Mouse (Mus musculus) hindbrain, embryonic 14.5 days (tissue): ENCODE measurements at regions not wholly inside any gene's neighbourhood (a gene's known extent, or its start where the extent isn't known, plus 50 kb on each side); places are given as distances from the start of the nearest gene placed in this dataset.

Source experiments
- ATAC-seq: fragments of 200-750 bp; cut with Nextera tagmentation; 2 replicates; pipeline ENCODE4 v1.8.0; 2017; ENCODE audit warnings: moderate number of reproducible peaks, mild to moderate bottlenecking, moderate TSS enrichment, moderate library complexity; ENCODE audit not compliant: low FRiP score
- DNase-seq: peaks from one replicate; pipeline ENCODE4 v3.0.0-alpha.2; 2015; ENCODE audit warnings: low spot score
- H3K27ac ChIP-seq: fragments of 300-500 bp; sonication (generic); 2 replicates; pipeline ENCODE4 v1.5.1; 2014; ENCODE audit warnings: mild to moderate bottlenecking, moderate library complexity
- H3K27me3 ChIP-seq: fragments of 300-500 bp; sonication (generic); 2 replicates; pipeline ENCODE4 v1.6.1; 2014; ENCODE audit warnings: mild to moderate bottlenecking, low read length, mixed read lengths; ENCODE audit not compliant: control insufficient read depth, insufficient read depth
- H3K36me3 ChIP-seq: fragments of 300-500 bp; sonication (generic); replicated peaks from 2 replicates; pipeline ENCODE4 v1.6.1; 2014; ENCODE audit not compliant: control insufficient read depth, insufficient read depth
- H3K4me1 ChIP-seq: fragments of 300-500 bp; sonication (generic); replicated peaks from 2 replicates; pipeline ENCODE4 v1.6.1; 2014; ENCODE audit warnings: antibody characterized with exemption, low read length, mixed read lengths; ENCODE audit not compliant: control insufficient read depth, insufficient read depth
- H3K4me2 ChIP-seq: fragments of 300-500 bp; sonication (generic); replicated peaks from 2 replicates; pipeline ENCODE4 v1.6.1; 2014; ENCODE audit warnings: mild to moderate bottlenecking, moderate library complexity
- H3K4me3 ChIP-seq: fragments of 300-500 bp; sonication (generic); replicated peaks from 2 replicates; pipeline ENCODE4 v1.5.1; 2014; ENCODE audit warnings: mild to moderate bottlenecking, low read length
- H3K9ac ChIP-seq: fragments of 300-500 bp; sonication (generic); 2 replicates; pipeline ENCODE4 v1.6.1; 2014
- H3K9me3 ChIP-seq: fragments of 300-500 bp; sonication (generic); 2 replicates; pipeline ENCODE4 v1.6.1; 2016; ENCODE audit warnings: low read length; ENCODE audit not compliant: control insufficient read depth
- WGBS: fragments of 180-500 bp; shearing (Covaris S2); extraction: QIAGEN DNeasy Blood & Tissue Kit; methylation state at CpG from one replicate; pipeline ENCODE4 v1.1.7; 2014; 5-methylcytosine and 5-hydroxymethylcytosine counted together

DNA sequence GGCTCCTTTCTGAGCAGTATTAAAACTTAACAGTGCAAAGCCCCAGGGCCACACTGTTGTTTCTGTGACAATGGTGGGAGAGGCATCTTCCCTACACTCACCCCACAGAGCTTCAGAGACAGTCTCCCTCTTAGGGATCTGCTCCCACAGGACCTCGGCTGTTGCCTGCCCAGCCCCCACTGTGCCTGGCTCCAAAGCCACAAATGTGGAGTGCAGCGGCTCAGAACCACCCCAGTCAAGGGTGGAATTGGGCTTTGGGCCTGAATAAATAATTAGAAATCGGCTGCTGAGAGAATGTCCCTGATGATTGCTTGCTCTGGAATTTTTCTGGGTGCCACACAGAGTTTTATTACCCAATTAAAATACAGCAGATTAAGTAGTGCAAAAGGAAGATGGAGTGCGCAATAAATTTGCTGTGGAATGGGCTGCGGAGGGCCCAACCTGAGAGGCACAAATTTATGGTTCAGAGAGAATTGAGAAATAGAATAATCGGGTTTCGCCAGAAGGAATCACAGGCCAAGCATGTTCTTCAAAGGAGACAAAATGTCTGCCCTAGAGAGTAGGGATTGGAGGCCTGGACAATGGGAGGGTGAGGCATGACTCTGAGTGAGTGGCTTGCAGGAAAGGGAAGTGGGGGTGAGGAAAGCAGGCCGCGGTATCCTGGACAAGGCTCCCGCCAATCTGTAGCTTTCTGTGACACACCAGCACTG lies 56.4 kb downstream of the Cd24a start:
- no peak for ATAC-seq
- Histone ChIP-seq H3K9ac (no peak overlapping the region), H3K27me3 (no peaks in the 10 kb centered on the region), H3K4me2 (no peak overlapping the region), H3K36me3 (no peaks in the 10 kb centered on the region), H3K27ac (no peak overlapping the region), H3K4me3 (no peak overlapping the region), H3K4me1 (no peaks in the 10 kb centered on the region), H3K9me3 (no peaks in the 10 kb centered on the region)
- no peak for DNase-seq
- 73% methylated on average over 10 of the region's 10 CpGs for WGBS

DNA sequence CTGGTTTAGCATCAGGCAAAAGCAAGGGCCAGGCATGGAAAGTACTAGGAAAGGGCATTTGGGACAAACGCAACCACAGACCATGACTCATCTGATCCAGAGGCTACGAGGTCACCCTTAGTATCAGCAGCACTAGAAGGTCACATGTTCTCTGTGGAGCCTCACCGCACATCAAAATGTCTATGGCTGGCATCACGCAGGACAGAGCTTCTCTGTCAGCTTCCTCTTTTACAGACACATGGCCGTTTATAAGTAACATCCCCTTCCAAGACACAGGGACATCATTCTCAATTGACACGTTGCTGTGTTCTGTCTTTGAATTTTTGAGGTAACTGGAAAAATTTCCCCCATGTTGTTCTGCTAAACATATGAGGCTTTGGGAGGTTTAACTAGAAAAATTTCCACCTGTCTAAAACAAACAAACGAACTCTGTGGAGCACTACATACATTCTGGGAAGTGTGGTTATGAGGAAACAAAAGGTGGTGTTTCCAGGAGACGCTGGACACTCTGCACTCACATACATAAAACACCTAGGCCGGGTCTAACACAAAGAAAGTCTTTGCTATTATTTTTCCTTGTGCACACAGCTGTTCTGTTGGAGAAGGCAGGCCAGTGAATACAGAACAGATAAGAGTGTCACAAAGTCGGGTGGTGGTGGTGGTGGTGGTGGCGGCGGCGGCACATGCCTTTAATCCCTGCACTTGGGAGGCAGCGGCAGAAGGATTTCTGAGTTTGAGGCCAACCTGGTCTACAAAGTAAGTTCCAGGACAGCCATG lies 63.3 kb downstream of the Cd24a start:
- H3K36me3 ChIP-seq = no peaks in the 10 kb centered on the region
- no peak overlapping the region for H3K4me2 ChIP-seq
- no peak overlapping the region for H3K4me3 ChIP-seq
- no peaks in the 10 kb centered on the region for H3K9me3 ChIP-seq
- no peaks in the 10 kb centered on the region for H3K4me1 ChIP-seq
- no peaks in the 10 kb centered on the region for H3K27me3 ChIP-seq
- ATAC-seq (no peak), DNase-seq (no peak)
- H3K27ac ChIP-seq = no peak overlapping the region
- WGBS = 78% methylated on average over 14 of the region's 14 CpGs
- no peak overlapping the region for H3K9ac ChIP-seq

DNA sequence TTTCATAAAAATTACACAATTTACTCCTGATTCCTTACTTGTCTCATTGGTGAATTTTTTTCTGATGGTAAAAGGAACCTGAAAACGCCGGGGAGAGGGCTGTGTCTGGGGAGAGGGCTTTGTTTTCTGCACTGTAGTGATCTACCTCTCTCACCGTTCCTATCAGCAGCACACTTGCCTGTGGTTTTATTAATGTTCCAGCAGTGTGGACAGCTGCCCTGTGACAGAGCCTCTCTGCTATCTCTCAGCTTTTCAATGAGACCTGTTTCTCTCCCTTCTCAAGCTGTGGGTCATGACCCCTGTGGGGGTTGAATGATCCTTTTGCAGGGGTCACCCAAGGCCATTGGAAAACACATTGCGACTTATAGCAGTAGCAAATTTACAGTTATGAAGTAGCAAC lies 68.2 kb downstream of the Cd24a start:
- no peak overlapping the region for H3K27ac ChIP-seq
- no peaks in the 10 kb centered on the region for H3K9me3 ChIP-seq
- ATAC-seq (no peak), DNase-seq (no peak)
- no peaks in the 10 kb centered on the region for H3K27me3 ChIP-seq
- H3K9ac ChIP-seq = no peak overlapping the region
- no peaks in the 10 kb centered on the region for H3K4me1 ChIP-seq
- H3K36me3 ChIP-seq = no peaks in the 10 kb centered on the region
- no peak overlapping the region for H3K4me2 ChIP-seq
- no peak overlapping the region for H3K4me3 ChIP-seq
- WGBS = 50% methylated on average over 4 of the region's 4 CpGs

DNA sequence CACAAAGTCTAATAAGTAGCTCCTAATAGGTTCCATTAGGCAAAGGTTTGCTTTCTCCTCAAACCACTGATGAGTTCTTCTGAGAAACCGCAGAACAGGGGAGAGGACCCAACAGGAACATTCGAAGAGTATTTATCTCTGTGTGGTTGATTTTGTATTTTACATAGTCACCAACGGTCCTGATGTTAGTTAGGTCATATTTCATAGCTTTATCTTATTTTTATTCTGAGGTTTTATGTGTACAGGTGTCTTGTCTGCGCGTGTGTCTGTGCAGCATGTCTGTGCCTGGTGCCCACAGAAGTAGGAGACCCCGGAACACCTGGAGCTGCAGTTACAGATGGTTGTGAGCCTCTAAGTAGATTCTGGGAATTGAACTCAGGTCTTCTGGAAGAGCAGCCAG lies 68.9 kb downstream of the Cd24a start:
- no peak for ATAC-seq
- no peaks in the 10 kb centered on the region for H3K4me1 ChIP-seq

DNA sequence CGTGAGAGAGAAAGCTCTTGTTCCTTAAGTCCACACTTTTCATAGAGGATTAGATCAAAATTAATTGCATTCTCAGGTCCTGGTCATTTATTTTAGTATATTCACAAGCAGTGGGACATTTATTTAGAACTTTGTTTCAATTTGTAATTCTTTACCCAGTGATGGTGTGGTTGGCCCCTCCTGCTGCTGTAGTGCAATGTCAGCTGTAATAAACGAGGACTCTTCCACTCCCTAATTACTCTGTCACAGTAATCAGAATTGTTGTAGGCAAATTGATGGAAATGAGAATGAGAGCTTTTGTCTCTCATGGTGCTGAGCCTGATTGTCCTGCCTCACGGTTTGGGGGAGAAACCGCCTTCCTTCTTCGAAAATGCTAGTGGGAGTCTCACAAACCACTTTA lies 70.1 kb downstream of the Cd24a start:
- no peaks in the 10 kb centered on the region for H3K27me3 ChIP-seq
- ATAC-seq (no peak), DNase-seq (no peak)
- no peak overlapping the region for H3K4me3 ChIP-seq
- no peaks in the 10 kb centered on the region for H3K36me3 ChIP-seq
- no peak overlapping the region for H3K27ac ChIP-seq
- H3K4me2 ChIP-seq = no peak overlapping the region
- H3K9ac ChIP-seq = no peak overlapping the region
- no peaks in the 10 kb centered on the region for H3K9me3 ChIP-seq
- 54% methylated on average over 5 of the region's 5 CpGs for WGBS
- no peaks in the 10 kb centered on the region for H3K4me1 ChIP-seq

More for the DNA sequence above, 68.9 kb downstream of the Cd24a start:
- H3K4me2 ChIP-seq = no peak overlapping the region
- H3K4me3 ChIP-seq = no peak overlapping the region
- H3K36me3 ChIP-seq = no peaks in the 10 kb centered on the region
- no peaks in the 10 kb centered on the region for H3K27me3 ChIP-seq
- WGBS = 94% methylated on average over 6 of the region's 6 CpGs
- DNase-seq = no peak
- no peak overlapping the region for H3K9ac ChIP-seq
- no peak overlapping the region for H3K27ac ChIP-seq
- H3K9me3 ChIP-seq = no peaks in the 10 kb centered on the region

DNA sequence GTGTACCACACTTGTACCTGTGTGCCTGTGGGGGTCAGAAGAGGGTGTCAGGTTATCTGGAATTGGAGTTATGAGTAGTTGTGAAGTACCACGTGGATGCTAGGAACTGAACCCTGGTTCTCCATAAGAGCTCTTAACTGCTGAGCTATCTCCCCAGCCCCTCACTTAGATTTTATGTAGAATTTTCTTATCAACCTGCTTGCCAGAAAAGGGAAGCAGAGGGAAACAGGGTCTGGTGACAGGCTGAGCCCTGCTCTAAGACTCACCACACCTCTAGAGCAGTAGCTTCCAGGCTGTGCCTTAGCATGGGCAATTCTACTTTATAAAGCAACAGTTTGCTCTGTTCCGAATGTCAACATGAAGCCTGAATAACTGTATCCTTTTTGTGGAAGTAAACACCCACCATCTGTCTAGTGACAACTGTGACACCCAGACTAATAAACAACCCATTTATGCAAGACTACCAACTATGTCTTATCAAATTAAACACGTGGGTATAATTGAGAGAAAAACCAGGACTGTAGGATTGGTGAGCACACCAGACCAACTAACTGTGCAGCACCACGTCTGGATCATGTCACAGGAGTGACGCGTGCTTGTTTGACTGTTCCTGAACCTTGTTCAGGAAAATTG lies 70.8 kb downstream of the Cd24a start:
- no peak overlapping the region for H3K27ac ChIP-seq
- H3K9ac ChIP-seq = no peak overlapping the region
- no peaks in the 10 kb centered on the region for H3K36me3 ChIP-seq
- DNase-seq = no peak
- WGBS = 85% methylated on average over 6 of the region's 6 CpGs
- no peak overlapping the region for H3K4me3 ChIP-seq
- ATAC-seq = no peak
- no peaks in the 10 kb centered on the region for H3K9me3 ChIP-seq
- no peaks in the 10 kb centered on the region for H3K4me1 ChIP-seq
- no peak overlapping the region for H3K4me2 ChIP-seq
- H3K27me3 ChIP-seq = no peaks in the 10 kb centered on the region

DNA sequence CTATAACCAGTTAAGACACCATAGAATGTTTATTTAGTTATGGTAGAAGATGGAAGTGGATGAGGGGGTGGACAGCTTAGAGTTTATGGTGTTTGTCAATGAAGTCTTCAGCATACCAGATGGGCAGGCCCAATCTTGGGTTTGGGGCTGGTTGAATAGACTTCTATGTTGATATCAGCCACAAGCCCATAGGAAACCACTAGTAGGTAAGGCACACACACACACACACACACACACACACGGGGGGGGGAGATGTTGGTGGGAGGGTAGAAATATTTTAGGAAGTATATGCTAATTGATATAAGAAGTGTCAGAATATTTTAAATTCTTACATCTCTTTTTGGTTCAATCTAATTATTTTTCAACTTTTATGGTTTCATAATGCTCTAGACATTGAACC lies 72.4 kb downstream of the Cd24a start:
- 80% methylated on average over 1 of the region's 1 CpGs for WGBS

DNA sequence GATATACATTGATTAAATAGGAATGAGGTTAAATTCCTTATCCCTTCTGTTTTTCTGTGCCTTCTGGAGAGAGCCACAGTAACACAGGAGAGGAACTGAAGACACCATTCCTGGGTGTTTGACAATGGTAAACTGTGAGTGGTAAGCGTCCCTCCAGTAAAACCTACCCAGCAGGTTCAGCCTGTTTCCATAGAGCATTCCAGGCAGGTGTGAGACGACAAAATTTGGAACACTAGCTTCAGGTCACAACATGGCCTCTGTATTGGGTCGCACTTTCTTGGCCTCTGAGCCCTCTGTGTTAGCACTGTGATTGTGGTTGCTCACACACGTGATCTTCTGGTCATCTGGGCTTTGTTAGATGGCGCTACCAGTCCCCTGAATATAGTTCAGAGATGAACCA lies 73.4 kb downstream of the Cd24a start:
- H3K27ac ChIP-seq = no peak overlapping the region
- H3K4me1 ChIP-seq = no peaks in the 10 kb centered on the region
- no peak overlapping the region for H3K4me3 ChIP-seq
- no peak overlapping the region for H3K4me2 ChIP-seq
- no peaks in the 10 kb centered on the region for H3K36me3 ChIP-seq
- no peak overlapping the region for H3K9ac ChIP-seq
- 87% methylated on average over 5 of the region's 5 CpGs for WGBS
- H3K27me3 ChIP-seq = no peaks in the 10 kb centered on the region
- DNase-seq (no peak), ATAC-seq (no peak)
- H3K9me3 ChIP-seq = no peaks in the 10 kb centered on the region

More for the DNA sequence above, 72.4 kb downstream of the Cd24a start:
- no peaks in the 10 kb centered on the region for H3K27me3 ChIP-seq
- H3K4me1 ChIP-seq = no peaks in the 10 kb centered on the region
- no peak overlapping the region for H3K4me2 ChIP-seq
- H3K36me3 ChIP-seq = no peaks in the 10 kb centered on the region
- no peaks in the 10 kb centered on the region for H3K9me3 ChIP-seq
- H3K27ac ChIP-seq = no peak overlapping the region
- ATAC-seq (no peak), DNase-seq (no peak)
- H3K4me3 ChIP-seq = no peak overlapping the region
- no peak overlapping the region for H3K9ac ChIP-seq

DNA sequence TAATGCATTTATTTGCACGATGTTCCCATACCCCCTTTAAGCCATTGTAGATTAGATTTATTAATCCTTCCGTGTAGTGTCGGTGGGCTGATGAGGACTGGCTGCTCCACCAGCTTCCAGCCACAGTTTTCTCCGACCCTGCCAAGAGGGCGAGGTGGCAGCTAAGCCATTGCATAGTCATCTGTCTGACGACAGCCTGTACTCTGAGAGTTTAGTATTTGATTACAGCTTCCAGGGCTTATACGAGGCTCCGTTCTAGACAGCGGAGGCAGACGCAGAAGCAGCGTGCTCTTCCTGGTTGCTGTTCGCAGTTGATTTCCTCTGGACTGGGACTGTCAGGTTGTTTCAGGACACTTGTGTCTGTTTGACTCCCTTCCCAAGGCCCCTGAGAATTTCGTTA lies 73.8 kb downstream of the Cd24a start:
- Histone ChIP-seq H3K27ac (no peak overlapping the region), H3K4me2 (no peak overlapping the region), H3K4me1 (no peaks in the 10 kb centered on the region), H3K9ac (no peak overlapping the region), H3K4me3 (no peak overlapping the region), H3K9me3 (no peaks in the 10 kb centered on the region), H3K27me3 (no peaks in the 10 kb centered on the region), H3K36me3 (no peaks in the 10 kb centered on the region)
- ATAC-seq (no peak), DNase-seq (no peak)
- WGBS = 88% methylated on average over 13 of the region's 13 CpGs
